Mouse (Mus musculus) heart, adult 2 months (tissue): ENCODE measurements around the gene Nup133.
A peak's percentile ranks its signal among the peaks of the same experiment; 100 is the strongest.

ENCODE experiments used
- CTCF ChIP-seq: fragments of 200-600 bp; IDR thresholded peaks from 2 replicates; pipeline ENCODE4 v1.8.1; 2022; ENCODE audit warnings: antibody characterized with exemption, mild to moderate bottlenecking, moderate library complexity
- POLR2A ChIP-seq: fragments of 200-500 bp; IDR thresholded peaks from 2 replicates; pipeline ENCODE4 v1.6.1; 2011; ENCODE audit warnings: mild to moderate bottlenecking, low read depth, low read length, control low read depth; ENCODE audit not compliant: insufficient read depth

DNA sequence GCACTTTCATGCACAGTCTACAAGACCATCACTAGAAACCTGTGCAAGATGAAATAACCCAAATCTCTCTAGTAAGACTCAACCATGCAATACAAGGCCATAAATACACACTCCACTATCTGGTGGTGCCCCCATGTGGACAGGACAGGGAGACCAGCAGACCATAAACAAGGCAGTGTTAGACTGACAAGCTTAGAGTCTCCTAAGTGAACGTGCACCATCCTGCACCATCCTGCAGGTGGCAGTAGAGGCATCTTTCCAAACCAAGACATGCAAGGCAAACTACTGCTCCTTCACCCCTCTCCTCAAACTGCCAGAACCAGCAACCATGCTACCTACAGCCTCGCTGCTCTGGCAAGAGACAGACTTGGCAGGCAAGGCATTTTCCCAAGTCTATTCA lies 24.3 kb downstream of the Nup133 start:
- TF ChIP-seq POLR2A = no peak
- peak; percentile 96; the same call in 1 of the 2 replicates for TF ChIP-seq CTCF
